15 mouse cellular contexts compared by ENCODE assay signal in genomic region chr10:79697916-79698315, GRCm38 (mm10). TPM values are rescaled to one million over a fixed set of nuclear protein-coding genes. Genes with fewer than 3 reads are reported as not detected.
DNase-seq lines count a peak whose midpoint lies in the region; ATAC-seq and TF ChIP-seq lines count a peak whose summit lies in the region.
"Had no signal": no experiment of that assay in that cellular context is flagged by ENCODE, and none has a peak within 500 bp of the region (broad histone marks: within the 10 kb centered on the region; RNA-seq: fewer than 3 reads in every experiment).

No protein-coding gene starts in this region.

- WGBS in lung, postnatal 0 days, result 29% methylated on average over 6 of the region's 6 CpGs
- 66% methylated on average over 6 of the region's 6 CpGs for WGBS in hindbrain, embryonic 16.5 days

- no peak overlapping the region for H3K9ac ChIP-seq in lung, postnatal 0 days (replicated peaks; ENCODE audit: low read depth)
- no peak overlapping the region for H3K9ac ChIP-seq in hindbrain, embryonic 16.5 days (ENCODE audit: low read depth, low read length)
- H3K9ac ChIP-seq: hindbrain, embryonic 13.5 days had no signal

- TF ChIP-seq EP300 in lung, postnatal 0 days (IDR thresholded peaks at IDR 0.05), result no peak

- no peaks in the 10 kb centered on the region for H3K36me3 ChIP-seq in lung, postnatal 0 days (ENCODE audit: insufficient read depth, low read length)
- H3K36me3 ChIP-seq in hindbrain, embryonic 16.5 days (ENCODE audit: control insufficient read depth, insufficient read depth, low read length), result no peaks in the 10 kb centered on the region
- H3K36me3 ChIP-seq: embryonic facial prominence, embryonic 10.5 days; hindbrain, embryonic 13.5 days had no signal

- no peak for DNase-seq in cerebellum, postnatal 4 days (ENCODE audit: low spot score in 2 of 2)
- peak; percentile 3 for DNase-seq in ovary, postnatal 36 days (ENCODE audit: low spot score)
- DNase-seq in ovary, postnatal 14 days (ENCODE audit: low spot score), result no peak
- DNase-seq in lung, postnatal 0 days (ENCODE audit: low spot score), result peak; percentile 76
- no peak for DNase-seq in urinary bladder, adult 2 months (ENCODE audit: low spot score)
- DNase-seq: kidney, adult 9 months; right cerebral cortex, postnatal 14 days had no signal

- H3K27ac ChIP-seq in lung, postnatal 0 days (ENCODE audit: low read length), result peak overlapping the region; percentile 79
- no peak overlapping the region for H3K27ac ChIP-seq in hindbrain, embryonic 16.5 days (ENCODE audit: low read depth, low read length)
- H3K27ac ChIP-seq: embryonic facial prominence, embryonic 10.5 days; hindbrain, embryonic 13.5 days had no signal

- H3K4me1 ChIP-seq in lung, postnatal 0 days (ENCODE audit: insufficient read depth, low read depth, low read length), result peaks cover 28% of the 10 kb centered on the region; the same call in 1 of the 2 replicates
- no peaks in the 10 kb centered on the region for H3K4me1 ChIP-seq in hindbrain, embryonic 16.5 days (ENCODE audit: control insufficient read depth, insufficient read depth, low read depth, low read length)
- H3K4me1 ChIP-seq: hindbrain, embryonic 13.5 days had no signal

- no peaks in the 10 kb centered on the region for H3K9me3 ChIP-seq in lung, postnatal 0 days (ENCODE audit: low read length)
- no peaks in the 10 kb centered on the region for H3K9me3 ChIP-seq in hindbrain, embryonic 16.5 days (ENCODE audit: control insufficient read depth, low read length)
- H3K9me3 ChIP-seq: embryonic facial prominence, embryonic 10.5 days; hindbrain, embryonic 13.5 days had no signal

- H3K4me3 ChIP-seq in lung, postnatal 0 days (ENCODE audit: low read depth, low read length), result no peak overlapping the region
- H3K4me3 ChIP-seq in hindbrain, embryonic 16.5 days (ENCODE audit: low read length), result no peak overlapping the region
- H3K4me3 ChIP-seq: embryonic facial prominence, embryonic 10.5 days; hindbrain, embryonic 13.5 days had no signal

- ATAC-seq in cerebellum, adult (ENCODE audit: insufficient number of reproducible peaks, low FRiP score, low TSS enrichment), result peak; percentile 60; the same call in 1 of the 2 replicates
- peak; percentile 24 for ATAC-seq in lung, postnatal 0 days
- no peak for ATAC-seq in monocyte, adult 5-6 weeks (replicated peaks; ENCODE audit: insufficient number of reproducible peaks, low FRiP score, low TSS enrichment, poor library complexity, severe bottlenecking)
- ATAC-seq in hindbrain, embryonic 16.5 days, result no peak
- ATAC-seq: Patski had no signal

- H3K27me3 ChIP-seq in lung, postnatal 0 days (replicated peaks; ENCODE audit: insufficient read depth, low read length), result no peaks in the 10 kb centered on the region
- H3K27me3 ChIP-seq in hindbrain, embryonic 16.5 days (replicated peaks; ENCODE audit: control insufficient read depth, insufficient read depth, low read length), result no peaks in the 10 kb centered on the region
- H3K27me3 ChIP-seq: hindbrain, embryonic 13.5 days; Patski had no signal

- TF ChIP-seq CTCF in lung, postnatal 0 days (IDR thresholded peaks at IDR 0.05), result no peak

- H3K4me2 ChIP-seq in lung, postnatal 0 days (replicated peaks; ENCODE audit: low read depth, low read length), result no peak overlapping the region
- H3K4me2 ChIP-seq in hindbrain, embryonic 16.5 days (ENCODE audit: low read length), result no peak overlapping the region
- H3K4me2 ChIP-seq: heart, embryonic 11.5 days; hindbrain, embryonic 13.5 days had no signal

RNA-seq across cellular contexts. Expression of gene Bsg, which starts 6.4 kb away (rescaled TPM):
- polyA plus RNA-seq in lung, postnatal 0 days (2015; fragmentation: Nextera tagmentation; extraction: Ambion mirVana), result 1,234 and 1,299 TPM in 2 replicates
- total RNA-seq in monocyte, adult 5-6 weeks (2017), result 158 to 185 TPM (median 179 TPM) in 3 replicates
- polyA plus RNA-seq in urinary bladder, adult 2 months (2012; rRNA removed), result 614 and 631 TPM in 2 replicates
- polyA plus RNA-seq in hindbrain, embryonic 16.5 days (2015; fragmentation: Nextera tagmentation; extraction: Ambion mirVana), result 1,077 and 1,193 TPM in 2 replicates

RNA-seq across cellular contexts. Expression of gene Gzmm, which starts 9.1 kb away (rescaled TPM):
- 0.57 and 0.69 TPM in 2 replicates for polyA plus RNA-seq in lung, postnatal 0 days (2015; fragmentation: Nextera tagmentation; extraction: Ambion mirVana)
- total RNA-seq in monocyte, adult 5-6 weeks (2017), result 0.29 to 17.0 TPM (median 3.0 TPM) in 3 replicates
- polyA plus RNA-seq in urinary bladder, adult 2 months (2012; rRNA removed), result 1.1 and 1.4 TPM in 2 replicates
- polyA plus RNA-seq in hindbrain, embryonic 16.5 days (2015; fragmentation: Nextera tagmentation; extraction: Ambion mirVana), result 1.7 TPM in 2 replicates

RNA-seq across cellular contexts. Expression of gene Cdc34, which starts 15.9 kb away (rescaled TPM):
- polyA plus RNA-seq in lung, postnatal 0 days (2015; fragmentation: Nextera tagmentation; extraction: Ambion mirVana), result 52.7 and 64.3 TPM in 2 replicates
- total RNA-seq in monocyte, adult 5-6 weeks (2017), result 76.0 to 109 TPM (median 89.7 TPM) in 3 replicates
- polyA plus RNA-seq in urinary bladder, adult 2 months (2012; rRNA removed), result 60.6 and 70.0 TPM in 2 replicates
- 73.5 and 84.7 TPM in 2 replicates for polyA plus RNA-seq in hindbrain, embryonic 16.5 days (2015; fragmentation: Nextera tagmentation; extraction: Ambion mirVana)

RNA-seq across cellular contexts. Expression of gene Hcn2, which starts 18.5 kb away (rescaled TPM):
- polyA plus RNA-seq in lung, postnatal 0 days (2015; fragmentation: Nextera tagmentation; extraction: Ambion mirVana), result 0.12 and 0.15 TPM in 2 replicates
- total RNA-seq in monocyte, adult 5-6 weeks (2017), result not detected in 3 replicates
- 0.96 and 1.5 TPM in 2 replicates for polyA plus RNA-seq in urinary bladder, adult 2 months (2012; rRNA removed)
- 1.2 and 1.4 TPM in 2 replicates for polyA plus RNA-seq in hindbrain, embryonic 16.5 days (2015; fragmentation: Nextera tagmentation; extraction: Ambion mirVana)
- total RNA-seq: neutrophil, adult 5-6 weeks had no signal

RNA-seq across cellular contexts. Expression of gene Tpgs1, which starts 28.7 kb away (rescaled TPM):
- 64.6 and 71.2 TPM in 2 replicates for polyA plus RNA-seq in lung, postnatal 0 days (2015; fragmentation: Nextera tagmentation; extraction: Ambion mirVana)
- 8.9 to 28.4 TPM (median 25.4 TPM) in 3 replicates for total RNA-seq in monocyte, adult 5-6 weeks (2017)
- polyA plus RNA-seq in urinary bladder, adult 2 months (2012; rRNA removed), result 29.1 and 33.7 TPM in 2 replicates
- 107 and 124 TPM in 2 replicates for polyA plus RNA-seq in hindbrain, embryonic 16.5 days (2015; fragmentation: Nextera tagmentation; extraction: Ambion mirVana)

Comparison
In these comparisons a context has a peak if more than half of its experiments do, and no peak if none do; other contexts are left out.
1. DNase-seq: peak in ovary, postnatal 36 days (single experiment) and lung, postnatal 0 days (single experiment); none in cerebellum, postnatal 4 days (0 of 2), ovary, postnatal 14 days (single experiment) and urinary bladder, adult 2 months (single experiment).
2. ATAC-seq: peak in cerebellum, adult (single experiment) and lung, postnatal 0 days (single experiment); none in monocyte, adult 5-6 weeks (single experiment) and hindbrain, embryonic 16.5 days (single experiment).